Mouse (Mus musculus) MEL-GATA-1-ER (cell line): ENCODE measurements around the gene Abcg5.
A peak's percentile ranks its signal among the peaks of the same experiment; 100 is the strongest.

ENCODE experiments used
- DNase-seq: peaks from one replicate; pipeline ENCODE4 v3.0.0-alpha.2; 2012; ENCODE audit warnings: low read depth; ENCODE audit errors: extremely low read depth

Gene Abcg5

DNA sequence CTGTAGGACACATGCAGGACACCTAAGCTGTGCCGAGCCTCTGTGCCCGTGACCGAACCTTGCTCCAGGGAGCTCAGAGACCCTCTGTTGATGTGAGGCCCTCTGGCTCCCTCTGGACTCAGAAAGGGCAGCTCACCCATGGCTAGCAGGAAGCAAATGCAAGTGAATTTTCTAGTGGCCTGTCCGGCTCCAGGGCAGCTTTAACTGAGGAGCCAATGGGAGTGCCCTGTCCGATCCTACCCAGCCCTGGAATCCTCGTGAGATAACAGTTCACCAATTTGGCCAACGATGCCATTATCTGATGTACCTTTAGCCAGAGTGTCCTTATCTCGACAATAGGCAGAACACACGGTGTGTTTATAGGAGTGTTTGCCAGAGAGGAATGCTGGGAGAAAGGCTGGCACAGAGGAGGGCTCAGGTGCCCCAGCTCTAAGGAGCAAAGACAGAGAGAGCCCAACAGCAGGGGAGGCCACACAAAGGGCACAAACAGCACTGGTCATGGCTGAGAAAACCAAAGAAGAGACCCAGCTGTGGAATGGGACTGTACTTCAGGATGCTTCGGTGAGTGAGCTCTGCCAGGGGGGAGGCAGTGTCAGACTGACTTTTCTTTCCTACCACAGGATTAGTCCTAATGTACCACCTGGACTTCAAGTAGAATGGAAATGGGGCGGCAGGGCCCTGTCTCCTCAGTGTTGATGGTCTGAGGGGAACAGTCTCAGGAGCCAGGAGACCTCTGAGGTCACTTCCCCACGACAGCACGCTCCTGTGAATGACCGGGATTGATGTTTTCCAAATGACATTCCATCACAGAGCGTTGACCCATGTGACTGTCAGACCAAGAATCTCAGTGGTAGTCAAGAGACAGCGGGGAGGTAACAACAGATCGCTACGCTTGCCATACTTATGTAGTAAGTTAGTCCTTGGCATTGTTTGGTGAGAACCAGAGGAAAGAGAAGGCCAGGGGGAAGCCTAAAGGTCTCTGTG is at the start of gene Abcg5:
Abcg5 (minus strand) TSS at position 278 of the 984 bp plus-strand sequence.
- DNase-seq, result no peak

GRCm38 (mm10) chr17:84732612-84733011 is 49.8 kb upstream of the Abcg5 start:
- no peak for DNase-seq

DNA sequence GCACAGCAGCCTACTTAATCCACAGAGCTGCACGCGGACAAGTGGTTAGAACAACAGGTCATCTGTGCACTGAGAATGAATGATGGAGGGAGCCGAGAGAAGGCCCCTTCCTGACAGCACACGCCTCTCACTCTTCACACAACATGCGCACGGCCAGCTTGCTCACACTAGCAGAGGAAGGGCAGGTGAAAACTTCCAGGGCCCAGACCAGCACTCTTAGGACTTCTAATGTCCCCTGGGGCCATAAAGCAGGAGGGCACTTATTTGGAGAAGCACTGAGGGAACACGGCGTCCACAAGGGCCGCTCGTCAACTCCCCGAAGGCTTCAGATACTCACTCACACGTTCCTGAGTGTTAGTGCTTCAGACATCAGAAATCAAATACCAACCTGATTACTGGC is 48.5 kb upstream of the Abcg5 start:
- no peak for DNase-seq

DNA sequence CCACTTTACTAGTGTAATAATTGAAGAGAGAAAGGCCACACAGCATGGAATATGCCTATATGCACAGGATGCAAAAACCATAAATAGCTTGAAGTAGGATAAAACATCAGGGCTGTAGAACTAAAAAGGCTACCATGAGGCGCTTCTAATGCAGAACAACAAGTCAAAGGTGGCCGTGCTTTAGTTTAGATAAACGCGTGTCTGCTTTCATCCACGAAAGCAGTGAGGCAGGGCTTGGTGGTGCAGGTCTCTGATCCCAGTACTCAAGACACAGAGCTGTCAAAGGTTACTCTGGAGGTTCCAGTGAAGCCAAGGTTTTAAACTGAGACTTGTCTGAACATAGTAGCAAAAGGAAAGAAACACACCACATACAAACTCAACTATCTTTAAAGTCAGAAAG is 46.3 kb upstream of the Abcg5 start:
- no peak for DNase-seq

- no peak for DNase-seq
These were observed 45.5 kb upstream of the Abcg5 start for GRCm38 (mm10) chr17:84728201-84728911.

DNA sequence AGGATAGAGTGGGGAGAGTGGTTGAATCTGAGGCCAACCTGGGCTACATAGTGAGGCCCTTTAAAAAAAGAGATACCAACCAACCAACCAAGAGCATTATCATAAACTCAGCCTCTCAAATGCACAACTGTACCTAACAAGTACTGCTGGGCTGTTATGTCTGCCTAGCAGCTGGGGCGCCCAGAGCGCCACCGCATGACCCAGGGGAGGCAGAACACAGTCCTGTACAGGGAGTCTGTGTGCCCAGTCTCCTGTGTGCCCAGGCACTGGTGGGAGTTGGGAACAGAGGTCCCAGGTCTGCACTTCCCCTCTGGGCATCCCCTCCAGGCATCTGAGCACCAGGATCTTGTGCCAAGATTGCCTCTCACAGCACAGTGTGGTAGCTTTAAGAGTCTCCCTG is 42.4 kb upstream of the Abcg5 start:
- DNase-seq, result no peak

- DNase-seq, result no peak
These were observed 41.2 kb upstream of the Abcg5 start for GRCm38 (mm10) chr17:84724028-84724427.

DNA sequence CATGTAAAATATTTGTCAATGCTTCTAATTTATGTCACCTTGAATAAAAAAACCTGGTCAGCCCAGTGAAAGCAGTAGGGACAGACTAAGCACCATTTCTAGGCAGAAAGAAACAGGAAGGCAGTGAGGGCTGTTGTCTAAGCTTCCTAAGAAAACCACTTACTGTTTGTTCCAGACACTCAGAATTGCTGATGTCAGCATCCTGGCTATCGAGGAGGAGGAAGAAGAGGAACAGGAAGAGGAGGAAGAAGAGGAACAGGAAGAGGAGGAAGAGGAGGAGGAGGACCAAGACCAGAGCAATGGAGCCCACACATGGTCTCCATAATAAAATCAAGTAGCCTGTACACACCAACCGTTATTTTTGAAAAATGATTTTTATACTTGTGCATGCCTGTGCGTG is 36.3 kb upstream of the Abcg5 start:
- DNase-seq, result no peak

DNA sequence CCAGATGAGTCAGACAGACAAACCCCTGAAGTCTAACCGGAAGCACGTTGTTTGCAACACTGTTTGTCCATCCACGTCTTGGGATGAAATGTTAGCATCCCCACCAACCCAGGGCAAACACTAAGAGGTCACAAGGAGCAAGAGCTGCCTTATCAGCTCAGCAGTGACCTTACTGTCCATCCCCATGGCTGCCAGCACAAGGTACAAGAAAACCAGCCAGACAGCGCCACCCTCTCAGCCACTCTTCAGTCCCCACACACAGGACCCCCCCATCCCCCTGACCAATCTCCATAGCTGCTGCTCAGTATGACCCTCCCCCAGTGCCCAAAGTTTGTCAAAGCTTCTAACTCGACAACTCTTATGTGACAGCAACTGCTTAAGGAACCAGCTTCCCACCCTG is 34.6 kb upstream of the Abcg5 start:
- DNase-seq, result no peak

GRCm38 (mm10) chr17:84716252-84716872 is 33.6 kb upstream of the Abcg5 start:
- DNase-seq, result no peak

GRCm38 (mm10) chr17:84714930-84715329 is 32.1 kb upstream of the Abcg5 start:
- no peak for DNase-seq

DNA sequence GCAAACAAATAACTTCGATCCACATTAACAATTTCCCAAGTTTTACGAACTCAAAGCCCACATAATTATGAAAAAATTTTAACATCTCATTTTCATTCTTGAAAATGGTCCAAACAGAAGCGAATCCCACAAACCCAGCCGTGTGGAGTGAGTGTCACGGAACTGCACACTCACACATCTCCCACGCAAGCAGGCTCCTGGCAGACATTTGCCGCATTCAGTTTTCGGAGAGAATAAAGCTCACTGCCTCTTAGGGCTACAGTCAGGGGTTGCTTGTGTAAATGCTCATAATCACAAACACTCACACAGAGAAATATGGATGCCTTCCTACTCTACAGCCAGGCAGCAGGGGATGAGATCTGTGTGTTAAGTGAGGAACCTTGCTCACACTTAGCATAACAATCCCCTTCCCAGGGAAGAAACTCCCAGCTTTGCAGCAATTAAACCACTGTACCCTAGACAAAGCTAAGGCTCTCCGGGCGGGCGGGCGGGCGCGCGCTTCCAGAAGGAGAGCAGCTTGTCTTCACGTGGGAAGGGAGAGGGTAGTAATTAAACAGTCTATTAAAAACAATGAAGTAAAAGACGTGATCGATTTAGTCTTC is 30.9 kb upstream of the Abcg5 start:
- no peak for DNase-seq

DNA sequence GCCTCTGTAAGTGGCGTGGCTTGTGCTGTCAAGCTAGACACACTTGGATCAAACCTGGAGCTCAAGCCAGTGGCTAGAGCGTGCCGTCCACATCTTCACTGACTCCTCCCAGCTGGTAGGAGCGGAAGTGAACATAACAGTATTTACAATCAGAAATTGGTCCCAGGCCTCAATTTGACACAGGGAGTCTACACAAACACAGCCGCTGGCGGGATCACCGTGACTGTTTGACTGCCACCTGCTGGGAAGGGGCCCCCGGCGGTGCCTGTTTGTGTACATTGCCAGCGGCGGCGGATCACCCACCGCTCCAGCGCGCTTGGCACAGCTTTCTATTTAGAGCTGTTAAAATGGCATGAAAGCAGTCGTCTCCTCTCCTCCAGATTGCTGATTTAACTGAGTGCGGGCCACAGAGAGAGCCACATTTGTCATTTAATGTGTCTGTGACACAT is 26.6 kb upstream of the Abcg5 start:
- no peak for DNase-seq

DNA sequence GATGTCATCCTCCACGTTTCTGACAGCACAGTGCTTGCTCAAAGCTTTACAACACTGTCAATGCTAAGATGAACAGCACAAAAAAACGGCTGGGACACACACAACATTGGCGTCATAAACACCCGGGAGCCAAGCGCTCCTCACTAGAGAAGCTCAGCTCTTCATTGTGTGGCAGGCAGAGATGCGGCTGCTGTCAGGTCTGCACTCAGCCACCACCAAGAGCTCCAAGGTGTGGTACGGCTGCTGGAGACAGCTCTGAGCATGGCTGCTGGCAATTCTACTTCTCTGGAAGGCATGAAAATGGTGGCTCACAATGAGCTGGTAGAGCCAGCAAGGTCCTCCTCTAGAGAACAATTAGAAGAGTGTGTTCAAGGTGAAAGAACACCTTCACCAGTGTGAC is 26.0 kb upstream of the Abcg5 start:
- no peak for DNase-seq

DNA sequence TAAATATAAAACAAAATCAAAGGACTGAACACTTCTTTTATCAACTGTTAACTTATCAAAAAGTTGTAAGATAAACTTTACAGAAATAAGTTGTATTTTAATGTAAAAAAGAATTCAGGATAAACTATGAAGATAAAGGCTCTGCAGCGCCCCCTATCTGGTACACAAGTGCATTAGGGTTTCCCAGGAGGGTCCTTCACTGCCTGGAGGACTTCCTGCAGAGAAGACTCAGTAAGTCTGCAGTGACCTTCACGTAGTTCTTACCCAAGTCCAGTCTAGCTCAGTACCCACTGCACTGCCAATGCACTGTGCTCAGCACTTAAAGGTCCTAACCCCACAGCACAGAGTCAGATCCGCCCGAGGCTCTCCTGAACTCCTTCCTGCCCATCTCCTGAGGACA is 24.6 kb upstream of the Abcg5 start:
- peak; percentile 8 for DNase-seq

- peak; percentile 19 for DNase-seq
These were observed 15.9 kb upstream of the Abcg5 start for GRCm38 (mm10) chr17:84698727-84699126.

DNA sequence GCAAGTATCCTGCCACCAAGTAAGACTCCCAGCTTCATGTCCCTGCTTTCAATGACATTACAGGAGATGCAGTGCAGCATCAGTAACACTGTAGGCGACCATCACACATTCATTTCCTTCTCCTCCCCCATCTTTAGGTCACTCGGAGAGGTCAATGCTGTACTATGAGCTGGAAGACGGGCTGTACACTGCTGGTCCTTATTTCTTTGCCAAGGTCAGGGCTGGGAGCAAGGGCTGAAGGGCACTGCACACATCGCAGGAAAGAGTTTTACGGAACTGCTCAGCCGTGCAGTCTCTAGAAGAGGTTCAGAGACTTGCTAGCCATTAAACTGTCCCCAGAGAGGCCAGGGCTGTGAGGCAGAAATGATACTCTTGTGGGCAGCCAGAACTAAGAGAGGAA is 13.7 kb upstream of the Abcg5 start:
- no peak for DNase-seq

- no peak for DNase-seq
These were observed 10.9 kb upstream of the Abcg5 start for GRCm38 (mm10) chr17:84693741-84694140.

- no peak for DNase-seq
These were observed 7.3 kb upstream of the Abcg5 start for GRCm38 (mm10) chr17:84690111-84690510.

DNA sequence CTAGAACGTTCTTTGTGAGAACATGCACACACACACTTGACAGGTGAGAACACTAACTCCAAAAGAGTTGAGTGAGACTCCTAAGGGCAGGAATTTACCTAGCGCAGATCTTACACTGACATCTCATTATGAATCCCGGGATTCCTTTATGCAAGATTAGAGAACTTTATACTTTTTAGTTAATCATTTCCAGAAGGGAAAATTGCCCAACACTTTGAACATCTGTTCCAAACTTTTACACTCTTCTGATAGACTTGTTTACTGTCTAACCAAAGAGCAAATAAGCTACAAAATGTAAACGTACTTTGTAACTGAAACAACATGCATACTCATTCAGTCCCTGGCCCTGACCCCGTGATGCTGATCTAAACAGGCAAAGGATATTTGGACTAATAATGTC is 6.5 kb upstream of the Abcg5 start:
- DNase-seq, result no peak

GRCm38 (mm10) chr17:84688834-84689233 is 6.0 kb upstream of the Abcg5 start:
- no peak for DNase-seq

DNA sequence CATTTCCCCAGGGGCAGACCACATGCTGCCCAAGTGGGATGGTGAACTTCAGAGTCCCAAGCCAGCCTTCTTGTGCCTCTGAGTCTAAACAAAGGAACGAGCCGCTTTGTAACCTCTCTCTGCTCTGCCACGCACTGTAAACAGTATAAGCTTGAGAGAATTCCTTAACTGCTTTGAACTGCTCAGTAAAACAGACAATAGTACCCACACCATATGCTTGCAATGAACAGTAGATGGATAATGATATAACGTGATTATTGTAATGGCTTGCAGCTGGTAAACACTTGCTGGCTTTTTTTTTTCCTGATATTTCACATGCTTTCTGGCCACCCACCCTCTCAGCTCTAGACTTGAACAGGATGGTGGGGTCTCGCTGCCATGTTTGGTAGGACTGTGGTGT is 5.2 kb upstream of the Abcg5 start:
- DNase-seq, result no peak
